In the genomic region with DNA sequence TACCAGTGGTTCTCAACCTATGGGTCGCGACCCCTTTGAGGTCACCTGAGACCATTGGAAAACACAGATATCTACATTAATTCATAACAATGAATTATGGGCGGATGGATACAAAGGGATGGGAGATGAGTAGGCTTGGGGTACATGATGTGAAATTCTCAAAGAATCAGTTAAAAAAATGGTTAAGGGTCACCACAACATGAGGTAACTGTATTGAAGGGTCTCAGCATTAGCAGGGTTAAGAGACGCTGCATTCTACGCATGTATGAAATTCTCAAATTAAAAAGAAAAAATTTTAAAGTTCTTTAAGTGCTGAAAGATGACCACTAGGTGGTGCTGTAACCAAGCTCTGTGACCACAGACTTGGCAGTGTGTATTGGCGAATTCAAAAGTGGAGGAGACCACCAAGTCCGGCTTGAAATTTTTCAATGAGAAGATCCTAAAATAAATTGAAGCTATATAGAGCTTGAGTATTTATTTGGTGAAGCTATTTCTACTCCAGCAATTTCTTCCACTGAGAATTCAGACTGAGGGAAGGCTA, we compare ENCODE assay signal across 9 mouse cellular contexts. TPM values are rescaled to one million over a fixed set of nuclear protein-coding genes. Genes with fewer than 3 reads are reported as not detected.
DNase-seq lines count a peak whose midpoint lies in the region; ATAC-seq lines count a peak whose summit lies in the region.
"Had no signal": no experiment of that assay in that cellular context is flagged by ENCODE, and none has a peak within 500 bp of the region (broad histone marks: within the 10 kb centered on the region; RNA-seq: fewer than 3 reads in every experiment).

No protein-coding gene starts in this region.

- no peaks in the 10 kb centered on the region for H3K4me1 ChIP-seq in intestine, embryonic 14.5 days (replicated peaks; ENCODE audit: control insufficient read depth, insufficient read depth, low read length)
- no peaks in the 10 kb centered on the region for H3K4me1 ChIP-seq in intestine, embryonic 16.5 days (ENCODE audit: control insufficient read depth, insufficient read depth, low read length)
- H3K4me1 ChIP-seq in embryonic facial prominence, embryonic 14.5 days (ENCODE audit: control insufficient read depth, insufficient read depth, low read length): no peaks in the 10 kb centered on the region
- peaks cover 18% of the 10 kb centered on the region for H3K4me1 ChIP-seq in liver, embryonic 11.5 days (replicated peaks; ENCODE audit: control insufficient read depth, insufficient read depth, low read length)

- H3K9me3 ChIP-seq in intestine, embryonic 14.5 days (ENCODE audit: control insufficient read depth, low read length): no peaks in the 10 kb centered on the region
- H3K9me3 ChIP-seq in intestine, embryonic 16.5 days (ENCODE audit: control insufficient read depth, low read length): no peaks in the 10 kb centered on the region
- H3K9me3 ChIP-seq in embryonic facial prominence, embryonic 14.5 days (ENCODE audit: control insufficient read depth, low read length): no peaks in the 10 kb centered on the region
- H3K9me3 ChIP-seq in liver, embryonic 11.5 days (ENCODE audit: control insufficient read depth, low read length): no peaks in the 10 kb centered on the region
- H3K9me3 ChIP-seq: megakaryocyte, embryonic 14.5 days had no signal

- no peak for DNase-seq in intestine, embryonic 14.5 days (ENCODE audit: low spot score)
- DNase-seq in CD4-positive, CD25-positive, alpha-beta regulatory T cell, adult 2 months (ENCODE audit: low read depth, low spot score): peak; percentile 85
- peak; percentile 58 for DNase-seq in MN1 (ENCODE audit: low spot score)
- peak; percentile 80 for DNase-seq in embryonic facial prominence, embryonic 14.5 days (ENCODE audit: low spot score)
- no peak for DNase-seq in liver, embryonic 11.5 days (ENCODE audit: low spot score)
- peak; percentile 88 for DNase-seq in retina, embryonic 14.5 days (ENCODE audit: low spot score)

- no peak overlapping the region for H3K4me3 ChIP-seq in intestine, embryonic 14.5 days (ENCODE audit: low read depth, low read length)
- no peak overlapping the region for H3K4me3 ChIP-seq in intestine, embryonic 16.5 days (ENCODE audit: low read length)
- H3K4me3 ChIP-seq in embryonic facial prominence, embryonic 14.5 days (ENCODE audit: low read depth, low read length): no peak overlapping the region
- no peak overlapping the region for H3K4me3 ChIP-seq in liver, embryonic 11.5 days (ENCODE audit: low read depth, low read length)
- H3K4me3 ChIP-seq: megakaryocyte, embryonic 14.5 days had no signal

- 0 out of 2 replicates have a peak, but pooled peaks have one; percentile 50 for ATAC-seq in intestine, embryonic 14.5 days (replicated peaks; ENCODE audit: low FRiP score, low TSS enrichment, low read depth)
- ATAC-seq in intestine, embryonic 16.5 days: no peak
- no peak for ATAC-seq in embryonic facial prominence, embryonic 14.5 days (ENCODE audit: low read depth)
- ATAC-seq in liver, embryonic 11.5 days (replicated peaks; ENCODE audit: low FRiP score): 0 out of 2 replicates have a peak, but pooled peaks have one; percentile 24
- no peak for ATAC-seq in megakaryocyte, adult 5-6 weeks (ENCODE audit: poor library complexity, severe bottlenecking)

- H3K27me3 ChIP-seq in intestine, embryonic 14.5 days (replicated peaks; ENCODE audit: control insufficient read depth, insufficient read depth, low read length): no peaks in the 10 kb centered on the region
- H3K27me3 ChIP-seq in intestine, embryonic 16.5 days (replicated peaks; ENCODE audit: control insufficient read depth, insufficient read depth, low read length): no peaks in the 10 kb centered on the region
- H3K27me3 ChIP-seq in embryonic facial prominence, embryonic 14.5 days (replicated peaks; ENCODE audit: control insufficient read depth, insufficient read depth, low read length): no peaks in the 10 kb centered on the region
- no peaks in the 10 kb centered on the region for H3K27me3 ChIP-seq in liver, embryonic 11.5 days (replicated peaks; ENCODE audit: control insufficient read depth, insufficient read depth, low read length)
- H3K27me3 ChIP-seq: megakaryocyte, embryonic 14.5 days had no signal

- H3K4me2 ChIP-seq in intestine, embryonic 14.5 days (ENCODE audit: low read length): no peak overlapping the region
- H3K4me2 ChIP-seq in intestine, embryonic 16.5 days (ENCODE audit: low read depth, low read length): no peak overlapping the region
- H3K4me2 ChIP-seq in embryonic facial prominence, embryonic 14.5 days (ENCODE audit: low read depth, low read length): no peak overlapping the region
- no peak overlapping the region for H3K4me2 ChIP-seq in liver, embryonic 11.5 days

- 34% methylated on average over 7 of the region's 7 CpGs for WGBS in intestine, embryonic 14.5 days
- 33% methylated on average over 7 of the region's 7 CpGs for WGBS in intestine, embryonic 16.5 days
- 31% methylated on average over 7 of the region's 7 CpGs for WGBS in embryonic facial prominence, embryonic 14.5 days
- 31% methylated on average over 7 of the region's 7 CpGs for WGBS in liver, embryonic 11.5 days

- no peak overlapping the region for H3K9ac ChIP-seq in intestine, embryonic 14.5 days (ENCODE audit: low read length)
- H3K9ac ChIP-seq in intestine, embryonic 16.5 days (ENCODE audit: low read depth, low read length): no peak overlapping the region
- no peak overlapping the region for H3K9ac ChIP-seq in embryonic facial prominence, embryonic 14.5 days (ENCODE audit: low read depth, low read length)
- H3K9ac ChIP-seq in liver, embryonic 11.5 days (ENCODE audit: low read depth, low read length): no peak overlapping the region

- no peak overlapping the region for H3K27ac ChIP-seq in intestine, embryonic 14.5 days (ENCODE audit: low read depth)
- no peak overlapping the region for H3K27ac ChIP-seq in intestine, embryonic 16.5 days (ENCODE audit: low read length)
- H3K27ac ChIP-seq in embryonic facial prominence, embryonic 14.5 days (replicated peaks; ENCODE audit: low read depth, low read length): no peak overlapping the region
- no peak overlapping the region for H3K27ac ChIP-seq in liver, embryonic 11.5 days (ENCODE audit: low read depth, low read length)

- no peaks in the 10 kb centered on the region for H3K36me3 ChIP-seq in intestine, embryonic 14.5 days (ENCODE audit: control insufficient read depth, insufficient read depth, low read length)
- H3K36me3 ChIP-seq in intestine, embryonic 16.5 days (ENCODE audit: control insufficient read depth, insufficient read depth, low read length): no peaks in the 10 kb centered on the region
- no peaks in the 10 kb centered on the region for H3K36me3 ChIP-seq in embryonic facial prominence, embryonic 14.5 days (ENCODE audit: control insufficient read depth, insufficient read depth, low read length)
- no peaks in the 10 kb centered on the region for H3K36me3 ChIP-seq in liver, embryonic 11.5 days (ENCODE audit: control insufficient read depth, insufficient read depth, low read length)

RNA-seq across cellular contexts. Expression of a gene that starts 20.2 kb away (rescaled TPM):
- 14.9 and 15.7 TPM in 2 replicates for polyA plus RNA-seq in intestine, embryonic 14.5 days (2014; fragmentation: Nextera tagmentation; extraction: Ambion mirVana)
- 21.7 and 23.8 TPM in 2 replicates for polyA plus RNA-seq in intestine, embryonic 16.5 days (2015; fragmentation: Nextera tagmentation; extraction: Ambion mirVana)
- 10.7 and 13.0 TPM in 2 replicates for polyA plus RNA-seq in embryonic facial prominence, embryonic 14.5 days (2014; fragmentation: Nextera tagmentation; extraction: Ambion mirVana)
- polyA plus RNA-seq in liver, embryonic 11.5 days (2014; fragmentation: Nextera tagmentation; extraction: Ambion mirVana): 53.3 and 62.0 TPM in 2 replicates
- total RNA-seq in megakaryocyte, adult 5-6 weeks (2015): 67.1 and 69.4 TPM in 2 replicates
- total RNA-seq in megakaryocyte, adult 5-6 weeks (2017): 96.3 and 108 TPM in 2 replicates

Comparison
In these comparisons a context has a peak if more than half of its experiments do, and no peak if none do; other contexts are left out.
1. ATAC-seq: peak in intestine, embryonic 14.5 days (single experiment) and liver, embryonic 11.5 days (single experiment); none in intestine, embryonic 16.5 days (single experiment), embryonic facial prominence, embryonic 14.5 days (single experiment) and megakaryocyte, adult 5-6 weeks (single experiment).
2. DNase-seq: peak in CD4-positive, CD25-positive, alpha-beta regulatory T cell, adult 2 months (single experiment), MN1 (single experiment), embryonic facial prominence, embryonic 14.5 days (single experiment) and retina, embryonic 14.5 days (single experiment); none in intestine, embryonic 14.5 days (single experiment) and liver, embryonic 11.5 days (single experiment).